Mouse (Mus musculus): ENCODE results near the gene Ppp1cb. TPM values are rescaled to one million over a fixed set of nuclear protein-coding genes. Genes with fewer than 3 reads are reported as not detected.
A peak's percentile ranks its signal among the peaks of the same experiment; 100 is the strongest.

Ppp1cb gene
- total RNA-seq, 2 experiments from 2014 or later, result 287 to 317 TPM

GRCm38 (mm10) chr5:32443906-32444305 lies 14.7 kb upstream of the Ppp1cb start:
- DNase-seq, result peak; percentile 46

- no peak for DNase-seq
Measured at GRCm38 (mm10) chr5:32445287-32445921, 13.2 kb upstream of the Ppp1cb start.

GRCm38 (mm10) chr5:32446394-32446793 lies 12.2 kb upstream of the Ppp1cb start:
- DNase-seq, result peak; percentile 53

- DNase-seq, result no peak
Measured at GRCm38 (mm10) chr5:32446810-32447209, 11.8 kb upstream of the Ppp1cb start.

- no peak for DNase-seq
Measured at GRCm38 (mm10) chr5:32459251-32459881, 723 bp downstream of the Ppp1cb start.

- DNase-seq, result peak; percentile 67
Measured at GRCm38 (mm10) chr5:32459882-32460751, 1.5 kb downstream of the Ppp1cb start.

- DNase-seq, result no peak
Measured at GRCm38 (mm10) chr5:32460973-32461372, 2.3 kb downstream of the Ppp1cb start.

GRCm38 (mm10) chr5:32472332-32473028 lies 13.8 kb downstream of the Ppp1cb start:
- DNase-seq, result peak; percentile 42

GRCm38 (mm10) chr5:32473029-32473352 lies 14.3 kb downstream of the Ppp1cb start:
- DNase-seq, result no peak

GRCm38 (mm10) chr5:32476501-32476900 lies 17.9 kb downstream of the Ppp1cb start:
- no peak for DNase-seq

- no peak for DNase-seq
Measured at GRCm38 (mm10) chr5:32478972-32479371, 20.3 kb downstream of the Ppp1cb start.

GRCm38 (mm10) chr5:32485430-32485829 lies 26.8 kb downstream of the Ppp1cb start:
- no peak for DNase-seq

- no peak for DNase-seq
Measured at GRCm38 (mm10) chr5:32488044-32488443, 29.4 kb downstream of the Ppp1cb start.

- no peak for DNase-seq
Measured at GRCm38 (mm10) chr5:32494084-32494700, 35.5 kb downstream of the Ppp1cb start.

- DNase-seq, result no peak
Measured at GRCm38 (mm10) chr5:32508766-32509165, 50.1 kb downstream of the Ppp1cb start.

- DNase-seq, result peak; percentile 70
Measured at GRCm38 (mm10) chr5:32520381-32520780, 61.7 kb downstream of the Ppp1cb start.

- DNase-seq, result no peak
Measured at GRCm38 (mm10) chr5:32549449-32549848, 90.8 kb downstream of the Ppp1cb start.

GRCm38 (mm10) chr5:32564697-32565096 lies 106.1 kb downstream of the Ppp1cb start:
- DNase-seq, result no peak
